Mouse (Mus musculus) heart, adult 18-20 months (tissue): ENCODE data around the gene Tmem274. TPM values are rescaled to one million over a fixed set of nuclear protein-coding genes. Genes with fewer than 3 reads are reported as not detected.
A peak's percentile ranks its signal among the peaks of the same experiment; 100 is the strongest.

Source experiments
- DNase-seq, 2 experiments: peaks; one replicate each; pipeline ENCODE4 v3.0.0; 2021 to 2022; ENCODE audit warnings: mixed read lengths in 1 of 2
- total RNA-seq, 2 experiments: library from RNA; stranded (reverse); gene quantifications; 2 replicates each; pipeline ENCODE4 v1.2.3; 2021

Gene Tmem274
- total RNA-seq, 2 experiments from 2014 or later: not detected

DNA sequence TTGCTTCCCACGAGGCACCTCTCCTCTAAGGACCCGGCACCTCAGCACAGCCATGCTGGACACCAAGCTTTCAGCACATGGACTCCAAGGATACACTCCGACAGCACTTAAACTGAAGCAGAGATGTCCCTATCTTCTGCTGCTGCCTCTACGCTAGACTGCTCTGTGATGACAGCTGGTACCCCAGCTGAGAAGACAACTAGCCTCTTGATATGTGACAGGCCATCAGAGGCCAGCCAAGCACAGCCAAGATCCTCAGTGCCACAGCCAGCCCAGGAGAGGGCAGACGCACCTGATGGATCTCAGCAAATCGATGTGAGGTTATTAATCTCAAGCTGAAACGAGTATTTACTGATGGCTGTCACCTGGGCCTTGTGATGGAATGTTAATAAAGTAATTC is 2.1 kb upstream of the Tmem274 start:
- DNase-seq: no peak

DNA sequence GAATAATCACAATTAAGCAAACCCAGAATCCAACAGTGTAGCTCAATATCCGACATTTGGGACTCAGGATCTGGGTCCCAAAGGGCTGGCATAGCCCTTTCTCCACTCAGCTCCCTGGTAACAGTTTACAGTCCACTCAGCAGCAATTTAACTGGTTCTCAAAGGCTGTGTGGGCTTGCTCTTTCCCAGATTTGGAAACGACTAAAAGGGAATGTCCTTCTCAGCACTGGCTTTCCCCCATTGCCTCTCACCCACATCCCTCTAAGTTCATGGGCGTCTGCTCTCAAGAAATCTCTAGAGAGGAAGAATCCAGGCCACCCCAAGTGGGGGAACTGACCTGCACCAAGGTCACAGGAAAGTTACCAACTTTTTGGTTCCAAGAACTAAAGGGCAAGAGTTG is 7.4 kb downstream of the Tmem274 start:
- DNase-seq: no peak

DNA sequence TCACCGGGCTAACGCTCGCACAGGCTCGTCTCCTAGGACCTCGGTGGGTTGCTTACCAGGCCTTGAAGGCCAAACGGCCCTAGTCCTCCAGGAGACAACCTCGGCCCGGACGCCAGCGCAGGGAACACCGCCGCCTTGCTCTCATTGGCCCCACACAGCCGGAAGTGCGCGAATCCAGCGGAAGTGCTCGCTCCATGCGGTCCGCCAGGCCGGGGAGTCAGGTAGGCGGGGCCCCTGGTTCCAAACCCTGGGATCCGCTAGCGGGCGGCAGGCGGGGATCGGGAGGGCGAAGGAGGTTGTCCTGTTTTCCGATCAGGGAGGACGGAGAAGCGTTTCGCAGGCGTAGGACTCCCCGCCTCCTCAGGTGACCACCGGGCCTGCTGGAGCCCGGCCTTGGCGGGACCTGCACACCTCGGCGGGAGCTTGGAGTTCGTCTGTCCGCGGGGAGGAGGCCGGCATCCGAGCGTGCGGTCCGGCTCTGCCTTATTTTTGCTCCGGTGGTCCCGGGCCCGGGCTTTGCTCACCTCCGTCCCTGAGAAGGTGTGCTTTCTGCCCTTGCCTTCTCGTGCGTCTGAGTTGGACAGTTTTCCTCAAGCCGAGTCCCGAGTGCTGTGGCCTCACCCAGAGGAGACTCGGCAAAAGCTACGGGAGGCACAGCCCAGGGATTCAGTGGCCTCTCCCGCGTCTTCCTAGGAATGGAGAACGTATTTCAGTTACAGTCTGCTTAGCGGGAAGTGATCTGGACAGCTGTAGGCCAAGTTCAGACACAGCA is 8.1 kb downstream of the Tmem274 start, which contains the start of the genes Nmnat1 and Lzic:
Nmnat1 (minus strand) TSS at position 150 of the 772 bp plus-strand sequence.
Lzic (plus strand) TSS at position 177 of the 772 bp plus-strand sequence.
- peak; percentile 94 to 96 for DNase-seq

DNA sequence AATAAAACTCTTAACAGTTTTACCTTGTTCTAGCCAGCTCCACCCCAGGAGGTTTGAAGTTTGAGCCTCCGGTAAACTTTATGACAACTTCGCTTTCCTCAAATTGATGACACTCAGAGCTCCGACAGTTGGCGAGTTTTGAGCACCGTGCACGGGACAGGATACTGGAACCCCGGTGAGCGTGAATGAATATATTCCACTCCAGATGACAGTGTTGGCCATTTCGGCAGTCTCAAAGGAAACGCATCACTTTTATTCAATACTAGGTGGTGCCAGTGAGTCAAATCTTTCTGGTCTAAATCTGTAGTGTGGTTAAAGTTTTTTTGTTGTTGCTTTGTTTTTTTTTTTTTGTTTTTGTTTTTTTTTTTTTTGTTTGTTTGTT is 8.6 kb downstream of the Tmem274 start:
- peak; percentile 38 to 65 for DNase-seq

DNA sequence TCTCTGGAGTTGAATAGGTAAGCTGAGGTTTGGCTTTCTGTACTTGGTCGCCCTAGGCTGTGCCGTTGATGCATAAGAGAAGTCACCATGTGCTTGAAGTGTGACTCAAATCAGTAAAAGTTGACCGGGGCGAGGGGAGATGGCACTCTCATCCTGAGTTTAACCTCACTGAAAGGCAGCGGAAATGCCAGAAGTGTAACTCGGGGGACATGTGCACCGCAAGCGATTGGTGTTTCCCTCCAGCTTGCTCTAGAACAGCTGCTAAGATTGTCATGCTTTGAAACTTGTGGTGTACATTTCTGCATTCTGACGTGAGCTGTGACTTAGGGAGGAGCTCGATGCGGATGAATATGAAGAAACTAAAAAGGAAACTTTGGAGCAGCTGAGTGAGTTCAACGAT is 10.6 kb downstream of the Tmem274 start:
- peak in 1 of 2 experiments; percentile 20 for DNase-seq

DNA sequence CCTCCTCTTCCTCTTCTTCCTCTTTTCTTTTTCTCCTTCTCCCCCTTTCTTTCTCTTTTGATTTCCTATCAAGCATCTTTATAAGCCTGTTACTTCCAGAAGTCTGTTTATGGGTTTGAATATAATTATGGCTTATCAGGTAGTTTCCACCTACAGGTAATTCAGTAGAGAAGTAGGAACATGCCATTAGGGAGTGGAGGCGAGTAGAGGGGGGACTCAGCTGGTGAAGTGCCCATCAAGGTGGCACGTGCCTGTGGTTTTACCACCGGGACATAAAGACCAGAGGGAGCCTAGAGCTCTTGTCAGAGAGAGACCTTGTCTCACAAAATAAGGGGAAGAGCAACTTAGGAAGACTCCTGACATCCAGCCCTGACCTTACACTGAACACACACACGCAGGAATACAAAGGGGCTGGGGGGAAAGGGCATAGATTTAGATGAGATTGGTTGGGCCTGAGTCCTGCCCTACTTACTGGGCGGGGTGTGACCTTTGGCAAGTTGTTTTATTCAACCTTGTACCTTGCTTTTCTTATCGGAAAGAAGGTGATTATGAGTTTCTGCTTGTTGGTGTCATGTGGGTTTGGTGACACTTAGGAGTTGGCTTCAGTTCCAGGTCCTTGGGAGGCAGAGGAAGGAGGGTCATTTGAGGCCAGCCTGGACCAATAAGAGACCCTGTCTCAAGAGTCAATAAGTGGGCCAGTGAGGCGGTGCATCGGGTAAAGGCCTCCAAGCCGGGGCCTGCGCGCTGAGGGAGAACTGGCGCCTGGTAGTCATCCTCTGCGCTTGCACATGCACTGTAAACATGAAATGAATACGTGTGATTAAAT is 12.4 kb downstream of the Tmem274 start:
- DNase-seq: peak; percentile 71 to 79

DNA sequence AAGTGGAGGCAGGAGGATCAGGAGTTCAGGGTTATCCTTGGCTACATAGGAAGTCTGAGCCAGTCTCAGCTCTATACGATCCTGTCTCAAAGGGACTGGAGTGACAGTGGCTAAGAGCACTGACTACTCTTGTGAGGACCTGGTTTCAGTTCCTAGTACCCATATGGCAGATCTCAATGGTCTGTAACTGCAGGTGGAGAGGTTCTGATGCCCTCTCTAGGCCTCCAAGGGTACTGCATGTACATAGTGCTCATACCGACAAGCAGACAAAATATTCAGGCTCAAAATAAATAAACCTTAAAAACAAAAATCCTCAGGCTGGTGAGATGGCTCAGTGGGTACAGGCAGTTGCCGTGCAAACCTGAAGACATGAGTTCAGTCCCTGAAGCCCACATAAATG is 14.0 kb downstream of the Tmem274 start:
- DNase-seq: no peak

DNA sequence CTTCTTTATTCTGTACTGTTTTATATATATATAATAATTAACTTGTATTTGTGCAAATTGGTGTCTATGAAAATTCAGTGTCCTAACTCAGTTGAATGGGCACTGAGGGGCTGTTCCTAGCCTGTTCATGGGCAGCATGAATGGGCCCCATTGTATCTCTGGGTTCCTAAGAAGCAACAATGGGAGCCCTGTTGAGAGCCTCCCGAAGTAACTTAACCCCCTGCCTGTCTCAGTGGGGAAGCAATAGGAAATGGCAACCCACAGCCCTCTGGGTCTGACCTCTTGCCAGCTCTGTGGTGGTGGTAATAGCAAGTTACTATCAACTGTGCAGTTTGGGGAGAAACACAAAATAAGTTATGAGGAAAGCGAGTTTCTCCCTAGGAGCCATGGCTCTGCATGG is 19.4 kb downstream of the Tmem274 start:
- DNase-seq: no peak

DNA sequence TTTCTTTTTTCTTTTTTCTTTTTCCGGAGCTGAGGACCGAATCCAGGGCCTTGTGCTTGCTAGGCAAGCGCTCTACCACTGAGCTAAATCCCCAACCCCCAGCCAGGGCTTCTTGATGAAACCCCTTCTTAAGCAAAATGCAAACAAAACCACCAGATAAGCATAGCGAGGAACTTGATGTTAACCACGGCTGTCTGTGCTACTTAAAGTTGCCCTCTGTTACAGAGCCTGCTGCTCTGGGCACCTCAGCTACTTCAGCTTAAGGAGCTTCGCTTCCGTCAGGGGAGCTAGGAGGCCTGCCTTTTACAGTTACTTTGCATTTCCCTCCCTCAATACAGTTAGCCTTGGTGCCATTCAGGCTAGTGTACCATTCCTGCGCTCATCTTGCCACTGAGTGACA is 21.7 kb downstream of the Tmem274 start:
- DNase-seq: no peak

DNA sequence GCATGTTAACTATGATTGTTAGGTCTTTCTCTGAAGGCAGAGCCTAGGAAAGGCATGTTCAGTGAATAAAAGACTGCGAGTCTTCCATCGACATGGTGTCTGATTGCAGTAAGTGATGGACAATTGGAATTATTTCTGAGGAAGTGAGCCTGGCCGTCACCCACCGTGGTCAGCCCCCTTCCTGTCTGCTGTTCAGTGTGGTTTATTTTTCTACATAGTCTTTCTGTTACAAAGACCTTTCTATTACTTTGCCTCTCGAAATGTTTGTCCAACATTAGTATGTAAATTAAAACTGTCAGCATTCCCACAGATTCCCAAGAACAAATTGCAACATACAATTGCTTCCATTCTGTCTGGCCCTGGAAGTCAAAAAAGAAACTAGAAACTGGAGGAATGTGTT is 22.6 kb downstream of the Tmem274 start:
- no peak for DNase-seq

DNA sequence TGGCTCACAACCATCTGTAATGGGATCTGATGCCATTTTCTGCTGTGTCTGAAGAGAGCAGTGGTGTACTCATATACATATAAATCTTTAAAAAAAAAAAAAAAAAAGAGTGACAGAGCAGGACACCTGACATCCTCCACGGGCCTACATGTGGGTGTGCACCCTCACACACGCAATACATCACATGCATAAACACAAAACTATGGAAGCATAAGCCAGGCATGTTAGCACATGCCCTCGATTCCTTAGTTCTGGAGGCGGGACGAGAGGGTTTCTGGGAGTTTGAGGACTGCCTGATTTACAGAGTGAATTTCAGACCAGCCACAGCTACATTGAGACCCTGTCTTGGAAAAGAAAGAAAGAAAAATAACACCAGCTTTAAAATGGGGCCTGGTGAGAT is 27.2 kb downstream of the Tmem274 start:
- DNase-seq: no peak

DNA sequence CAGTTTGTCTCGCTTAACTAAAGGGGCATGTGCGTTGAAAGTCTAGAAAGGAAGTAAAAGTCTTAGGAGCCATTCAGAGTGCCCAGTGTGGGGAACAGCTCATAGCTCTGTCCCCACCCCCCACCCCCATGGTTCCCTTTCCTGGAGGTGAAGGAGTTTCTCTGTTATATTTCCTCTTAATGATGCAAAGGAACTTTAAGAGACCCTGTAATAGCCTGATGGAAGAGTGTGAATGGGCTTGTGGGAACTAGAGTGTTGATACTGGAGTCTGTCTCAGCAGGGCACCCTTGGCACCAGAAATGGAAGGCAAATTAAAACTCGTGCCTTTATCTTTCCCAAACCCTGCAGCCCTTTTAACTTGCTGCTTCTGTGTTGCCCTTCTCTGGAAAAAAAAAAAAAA is 27.7 kb downstream of the Tmem274 start:
- no peak for DNase-seq

DNA sequence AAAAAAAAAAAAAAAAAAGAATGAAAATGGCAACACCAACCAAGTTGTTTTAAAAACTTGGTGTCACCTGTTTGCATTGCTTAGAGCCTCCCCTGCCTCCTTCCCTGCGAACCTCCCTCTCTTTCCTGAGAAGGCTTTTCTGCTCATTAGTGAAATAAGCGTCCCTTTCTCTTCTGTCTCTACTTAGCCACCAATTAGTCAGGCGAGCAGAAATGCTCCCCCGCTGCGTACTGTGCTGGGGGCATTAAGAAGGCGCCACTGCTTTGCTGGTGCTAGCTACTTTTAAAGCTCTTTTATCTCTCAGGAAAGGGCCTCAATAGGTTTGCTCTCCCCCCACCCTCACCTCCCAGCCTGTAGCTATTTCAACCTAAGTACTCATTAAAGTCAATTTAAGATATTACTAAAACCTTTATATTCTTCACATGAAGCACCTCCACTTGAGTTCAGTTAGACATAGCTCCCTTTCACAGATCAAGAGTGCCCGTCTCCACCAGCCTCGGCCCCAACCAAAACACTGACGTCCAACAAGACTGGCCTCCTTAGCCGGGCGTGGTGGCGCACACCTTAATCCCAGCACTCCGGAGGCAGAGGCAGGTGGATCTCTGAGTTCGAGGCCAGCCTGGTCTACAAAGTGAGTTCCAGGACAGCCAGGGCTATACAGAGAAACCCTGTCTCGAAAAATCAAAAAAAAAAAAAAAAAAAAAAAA is 28.2 kb downstream of the Tmem274 start:
- DNase-seq: no peak

DNA sequence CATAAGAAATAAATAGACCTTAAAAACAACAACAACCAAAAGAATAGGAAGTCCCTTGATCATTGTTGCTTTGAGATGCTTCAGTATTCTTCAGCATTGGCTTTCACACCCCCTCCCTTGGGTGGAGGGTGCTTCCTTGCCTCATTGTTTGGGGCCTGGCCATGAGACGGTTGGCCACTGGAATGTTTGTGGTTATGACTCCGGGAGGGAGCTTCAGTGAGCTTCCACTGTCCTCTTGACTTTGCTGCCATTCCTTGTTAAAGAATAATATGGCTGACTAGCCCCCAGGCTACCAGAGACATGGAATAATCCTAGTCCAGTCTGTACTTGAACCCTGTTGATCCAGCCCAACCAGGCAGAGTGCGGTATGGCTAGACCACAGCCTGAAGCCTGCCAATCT is 29.7 kb downstream of the Tmem274 start:
- no peak for DNase-seq

DNA sequence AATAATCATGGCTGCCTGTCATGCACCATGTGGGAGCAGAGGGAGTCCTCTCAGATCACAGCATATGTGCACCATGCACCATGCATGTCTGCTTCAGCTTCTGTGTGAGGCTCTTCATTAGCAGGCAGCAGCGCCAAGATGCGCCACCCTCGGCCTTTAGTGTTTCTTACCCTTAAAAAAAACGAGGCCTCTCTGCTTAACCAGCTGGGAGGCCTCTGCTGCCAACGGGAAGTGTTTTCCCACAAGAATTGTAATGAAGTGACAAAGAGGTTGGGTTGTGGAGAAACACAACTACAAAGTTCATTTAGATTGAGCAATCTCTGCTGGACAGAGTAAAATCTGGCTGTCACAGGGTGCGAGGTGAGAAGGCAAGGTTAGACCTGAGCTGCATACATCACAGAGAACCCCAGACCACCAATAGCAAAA is 34.1 kb downstream of the Tmem274 start:
- DNase-seq: no peak

DNA sequence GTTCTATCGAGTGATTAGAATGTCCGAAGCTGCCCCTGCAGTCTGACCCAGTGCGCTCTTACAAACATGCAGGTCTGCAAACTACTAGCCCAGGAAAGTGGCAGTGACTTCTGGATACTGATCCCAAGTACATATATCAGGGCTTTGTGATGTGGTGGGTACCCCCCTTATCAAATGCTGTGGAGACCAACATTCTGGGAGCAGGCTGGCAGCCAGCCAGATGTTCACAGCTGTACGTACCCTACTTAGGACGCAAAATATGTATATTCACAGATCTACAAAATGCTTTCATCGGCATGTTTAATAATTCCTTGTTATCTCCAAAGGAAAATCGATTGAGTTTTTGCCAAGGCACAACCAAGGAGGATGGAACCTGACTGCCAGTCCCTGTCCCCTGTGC is 34.9 kb downstream of the Tmem274 start:
- DNase-seq: no peak

DNA sequence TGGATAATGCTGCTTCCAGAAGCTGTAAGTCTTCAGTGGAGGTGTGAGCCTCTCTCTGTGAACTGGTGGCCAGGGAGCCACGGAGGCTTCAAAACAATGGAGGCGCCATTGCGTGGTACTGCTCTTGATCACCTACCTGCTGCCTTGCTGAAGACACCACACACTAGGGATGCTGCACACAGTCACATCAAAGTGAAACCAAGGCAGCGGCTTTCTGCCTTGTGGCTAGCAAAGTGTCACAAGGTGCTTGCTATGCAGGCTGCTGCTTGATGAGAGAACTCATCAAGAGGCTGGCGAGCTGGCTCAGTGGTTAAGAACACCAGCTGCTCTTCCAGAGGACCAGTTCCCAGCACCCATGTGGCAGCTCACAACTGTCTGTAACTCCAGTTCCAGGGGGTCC is 38.5 kb downstream of the Tmem274 start:
- DNase-seq: no peak

DNA sequence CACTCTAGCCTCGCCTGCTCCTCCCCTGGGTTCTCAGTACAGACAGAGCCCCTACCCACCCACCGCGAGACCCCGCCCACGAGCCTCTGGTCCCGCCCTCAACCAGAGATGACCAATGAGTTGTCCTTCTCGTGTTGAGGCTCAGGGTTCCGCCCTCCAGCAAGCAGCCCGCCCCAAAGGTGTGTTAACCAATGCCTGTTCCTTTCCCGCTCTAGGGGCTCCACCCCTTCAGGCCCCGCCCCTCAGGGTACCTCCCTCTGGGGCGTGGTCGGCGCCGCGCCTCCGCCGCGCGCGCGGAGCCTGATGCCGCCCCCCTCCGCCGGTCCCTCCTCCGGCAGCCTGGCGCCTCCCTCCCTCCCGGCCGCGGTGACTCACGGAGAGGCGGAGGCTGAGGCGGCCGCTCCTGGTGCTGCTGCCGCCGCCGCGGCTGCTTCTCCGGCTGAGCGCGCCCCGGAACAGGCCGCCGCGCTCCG is 40.7 kb downstream of the Tmem274 start, which contains the start of gene Ctnnbip1:
Ctnnbip1 (plus strand) TSS at position 369 of the 473 bp plus-strand sequence.
- peak; percentile 96 to 98 for DNase-seq

DNA sequence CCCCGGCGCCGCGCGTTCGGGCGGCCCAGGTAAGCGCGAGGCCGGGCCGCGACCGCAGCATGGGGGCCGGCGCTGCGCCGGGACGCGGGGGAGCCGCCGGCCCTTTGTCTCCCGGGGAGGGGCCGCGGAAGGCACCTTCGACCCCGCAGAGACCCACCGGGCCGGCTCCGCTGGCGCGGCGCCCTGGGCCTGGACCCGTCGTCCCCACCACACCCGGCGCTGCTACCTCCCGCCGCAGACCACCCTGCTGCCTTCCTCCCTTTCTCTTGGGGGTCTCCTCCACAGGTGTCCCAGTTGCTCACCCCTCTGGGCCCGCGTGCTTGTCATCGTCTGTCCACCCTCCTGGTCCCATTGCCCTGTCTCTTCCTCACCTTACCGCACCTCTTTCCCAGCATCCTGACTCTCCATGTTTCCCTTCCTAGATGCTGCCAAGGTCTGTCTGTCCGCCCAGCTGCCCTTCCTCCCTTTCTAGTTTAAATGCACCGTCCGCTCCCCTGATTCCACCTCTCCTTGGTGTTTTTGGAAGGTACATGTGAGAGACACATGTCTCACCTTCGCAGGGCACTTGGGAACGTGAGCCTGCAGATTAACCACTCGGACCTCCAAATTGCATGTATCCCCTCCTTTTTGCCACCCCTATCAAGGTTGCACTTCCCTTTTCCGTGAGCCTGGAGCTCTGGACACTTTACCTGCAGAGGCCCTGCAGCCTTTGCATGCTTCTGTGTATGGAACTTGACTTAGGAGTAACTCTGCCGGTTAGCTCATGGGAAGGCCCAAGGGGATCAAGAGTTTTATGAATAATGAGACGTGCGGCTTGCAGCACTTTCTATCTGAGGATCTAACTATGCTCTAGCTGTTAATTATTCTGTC is 41.4 kb downstream of the Tmem274 start:
- DNase-seq: peak in 1 of 2 experiments; percentile 26

DNA sequence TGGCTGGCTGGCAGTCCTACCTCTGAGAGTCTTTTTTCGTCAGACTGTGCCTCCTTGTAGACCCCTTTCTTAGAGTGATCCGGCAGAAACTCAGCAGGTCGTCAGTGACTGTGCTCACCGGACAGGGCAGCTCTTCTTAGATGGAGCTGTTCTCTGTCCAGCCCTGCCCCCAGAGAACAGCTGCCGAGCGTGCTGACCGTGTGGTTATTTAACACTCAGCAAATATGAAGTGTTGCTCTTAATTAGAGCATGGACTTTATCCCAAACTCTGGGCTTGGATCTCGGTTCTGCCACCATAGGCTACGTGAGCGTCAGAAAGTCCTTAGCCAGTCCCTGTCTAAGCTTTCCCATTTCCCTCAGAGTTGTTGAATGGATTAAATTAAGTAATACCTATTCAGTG is 44.1 kb downstream of the Tmem274 start:
- DNase-seq: no peak

DNA sequence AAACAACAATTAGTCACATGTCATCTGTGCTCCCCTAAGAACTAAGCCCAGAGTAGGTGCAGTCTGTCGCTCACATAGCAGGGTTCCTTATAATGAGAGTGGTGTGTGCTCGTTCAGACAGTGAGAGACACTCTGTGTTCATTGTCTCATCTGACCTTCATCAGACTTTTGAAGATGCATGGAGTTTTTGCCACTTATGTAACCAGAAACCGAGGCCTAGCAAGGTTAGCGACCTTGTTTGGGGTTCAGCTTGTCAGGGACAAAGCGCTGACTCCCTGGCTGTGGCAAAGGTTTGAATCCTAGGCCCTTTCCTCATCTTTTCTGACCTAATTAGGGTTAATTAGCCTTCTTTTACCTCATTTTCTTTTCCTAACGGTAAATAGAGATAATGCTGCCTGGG is 46.8 kb downstream of the Tmem274 start:
- DNase-seq: no peak

DNA sequence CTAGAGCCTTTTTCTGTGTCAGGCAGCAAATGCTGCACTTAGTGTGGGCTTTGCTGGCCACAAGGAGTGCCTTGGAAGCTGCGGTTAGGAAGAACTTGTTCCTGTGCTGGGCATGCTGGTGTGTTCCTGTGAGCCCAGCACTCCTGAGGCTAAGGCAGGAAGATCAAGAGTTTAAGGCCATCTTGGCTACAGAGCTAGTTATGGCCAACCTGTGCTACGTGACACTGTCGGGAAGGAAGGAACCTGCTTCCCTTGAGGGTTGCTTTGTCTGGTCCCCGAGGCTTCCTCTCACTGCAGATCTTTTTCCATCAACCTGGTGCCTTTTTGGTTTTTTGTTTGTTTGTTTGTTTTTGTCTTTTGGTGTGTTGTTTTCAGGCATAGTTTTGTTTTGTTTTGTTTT is 48.0 kb downstream of the Tmem274 start:
- no peak for DNase-seq
